Mouse (Mus musculus) testis, postnatal 14 days (tissue): ENCODE data around the gene Lypd5.
A peak's percentile ranks its signal among the peaks of the same experiment; 100 is the strongest.
"Not testable (repeated sequence)": the region's sequence is repeated elsewhere in the genome, so short reads cannot be mapped to it uniquely, and the experiment has no call there.

Experiments
- DNase-seq: peaks from one replicate; pipeline ENCODE4 v3.0.0; 2021; ENCODE audit warnings: low spot score

Lypd5 gene

DNA sequence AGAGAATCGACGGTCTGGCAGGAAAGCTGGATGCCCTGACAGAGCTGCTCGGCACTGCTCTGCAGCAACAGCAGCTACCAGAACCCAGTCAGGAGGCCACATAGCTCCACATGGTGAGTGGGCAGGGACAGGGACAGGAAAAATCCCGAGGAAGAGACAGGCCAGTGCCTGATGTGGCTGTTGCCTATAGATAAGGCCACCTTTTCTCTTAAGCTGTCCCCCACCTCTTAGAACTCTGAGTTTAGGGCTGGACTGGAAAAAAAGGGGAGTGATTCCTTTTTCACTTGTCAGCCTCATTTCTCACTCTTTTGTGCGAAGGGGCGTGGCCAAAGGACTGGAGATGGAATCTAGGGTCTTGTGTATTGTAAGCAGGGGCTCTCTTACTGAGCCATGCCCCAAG lies 35.1 kb downstream of the Lypd5 start:
- DNase-seq: no peak

GRCm38 (mm10) chr7:24384827-24385226 lies 35.8 kb downstream of the Lypd5 start:
- peak; percentile 67 for DNase-seq

DNA sequence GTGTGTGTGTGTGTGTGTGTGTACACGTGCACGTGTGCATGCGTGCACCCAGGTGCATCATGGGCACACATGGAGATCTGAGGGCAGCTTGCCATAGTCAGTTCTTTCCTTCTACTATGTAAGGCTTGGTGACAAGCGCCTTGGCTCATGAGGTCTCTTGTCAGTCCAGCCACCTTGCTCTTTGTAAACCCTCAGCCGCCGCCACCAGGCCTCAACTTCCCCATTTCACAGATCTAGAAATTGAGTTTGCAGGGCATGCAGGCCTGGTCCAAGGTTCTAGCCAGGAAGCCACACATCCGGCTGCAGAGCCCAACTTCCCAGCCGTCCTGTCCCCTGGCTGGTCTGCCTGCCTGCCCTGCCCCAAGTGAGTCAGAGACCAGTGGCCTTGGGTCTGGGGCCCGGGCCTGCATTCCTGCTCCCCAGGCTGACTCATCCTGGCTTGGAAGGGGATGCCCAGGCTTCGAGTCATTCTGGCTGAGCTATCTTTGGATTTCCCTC lies 38.1 kb downstream of the Lypd5 start:
- no peak for DNase-seq

DNA sequence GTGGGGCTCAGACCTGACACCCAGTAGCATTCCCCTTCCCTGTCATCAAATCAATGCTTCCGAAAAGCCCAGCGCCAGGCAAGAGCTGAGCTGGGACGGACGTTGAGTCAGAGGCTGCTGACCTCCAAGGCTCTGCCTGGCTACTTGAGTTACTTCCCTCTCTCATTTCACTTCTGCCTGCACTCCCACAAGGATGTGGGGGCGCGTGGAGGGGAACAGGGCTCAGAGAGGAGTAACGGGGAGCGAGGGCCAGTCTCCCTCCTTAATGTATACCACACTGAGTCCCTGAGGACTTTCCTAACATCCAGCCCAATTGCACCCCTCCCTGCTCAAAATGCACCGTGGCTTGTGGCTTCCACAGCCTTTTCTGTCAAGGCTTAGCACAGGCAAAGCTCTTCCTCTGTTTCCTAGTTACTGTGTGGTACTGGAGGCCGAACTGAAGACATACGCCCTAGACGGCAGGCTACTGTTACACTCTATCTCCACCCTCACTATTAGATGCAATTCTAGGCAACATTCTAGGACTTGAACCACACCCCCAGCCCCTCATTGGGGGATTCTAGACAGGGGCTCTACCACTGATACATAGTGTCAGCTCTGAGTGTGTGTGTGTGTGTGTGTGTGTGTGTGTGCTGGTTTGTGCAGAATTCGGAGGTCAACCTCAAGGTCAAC lies 40.7 kb downstream of the Lypd5 start:
- no peak for DNase-seq

DNA sequence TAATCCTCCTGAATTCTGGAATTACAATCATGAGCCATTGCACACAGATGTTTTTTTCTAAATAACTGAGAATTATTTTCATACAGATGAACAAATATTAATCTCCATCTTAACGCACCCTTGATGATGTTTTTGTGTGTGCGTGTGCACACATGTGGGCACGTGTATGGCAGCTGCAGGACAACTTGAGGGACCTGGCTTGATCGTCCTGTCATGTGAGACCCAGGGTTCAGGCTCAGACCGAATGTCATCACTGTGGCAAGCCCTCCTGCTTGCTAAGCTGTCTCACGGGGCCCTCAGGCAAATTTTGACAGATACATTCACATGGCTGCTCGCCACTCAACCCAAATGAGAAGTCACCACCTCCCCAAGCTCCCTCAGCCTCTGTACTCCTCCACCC lies 41.5 kb downstream of the Lypd5 start:
- DNase-seq: no peak

GRCm38 (mm10) chr7:24391077-24391476 lies 42.1 kb downstream of the Lypd5 start:
- no peak for DNase-seq

GRCm38 (mm10) chr7:24391687-24392086 lies 42.7 kb downstream of the Lypd5 start:
- DNase-seq: no peak

- DNase-seq: no peak
These were observed 45.1 kb downstream of the Lypd5 start for GRCm38 (mm10) chr7:24394054-24394453.

DNA sequence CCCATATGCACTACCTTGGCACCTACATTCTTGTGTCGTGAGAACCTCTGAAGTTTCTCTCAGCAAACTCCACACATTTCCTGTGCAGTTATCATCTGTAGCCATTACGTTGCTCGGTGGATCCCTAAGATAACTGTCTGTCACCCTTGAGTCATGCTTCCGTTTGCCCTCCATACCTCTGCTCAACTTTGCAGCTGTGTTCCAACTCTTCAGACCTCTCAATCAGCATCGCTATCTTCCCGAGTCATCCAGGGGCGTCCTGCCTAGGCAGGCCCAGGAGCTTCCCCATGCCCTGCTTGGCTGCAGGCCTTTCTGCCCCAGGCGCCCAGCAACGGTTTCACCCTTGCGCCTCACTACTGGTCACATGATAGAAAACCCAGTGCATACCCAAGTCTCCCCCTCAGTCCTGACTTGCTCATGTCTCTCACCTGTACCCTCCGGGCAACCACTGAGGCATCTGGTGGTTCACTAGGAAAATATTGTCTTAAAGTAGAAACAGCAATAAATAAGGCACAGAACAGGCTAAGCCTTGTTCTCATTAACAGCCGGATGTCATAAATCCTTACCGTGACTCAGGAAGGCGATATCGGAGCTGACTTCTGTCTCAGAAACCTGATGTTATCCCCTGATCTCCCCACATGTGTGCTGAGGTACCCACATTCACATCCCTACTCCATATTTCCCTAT lies 45.6 kb downstream of the Lypd5 start:
- no peak for DNase-seq

DNA sequence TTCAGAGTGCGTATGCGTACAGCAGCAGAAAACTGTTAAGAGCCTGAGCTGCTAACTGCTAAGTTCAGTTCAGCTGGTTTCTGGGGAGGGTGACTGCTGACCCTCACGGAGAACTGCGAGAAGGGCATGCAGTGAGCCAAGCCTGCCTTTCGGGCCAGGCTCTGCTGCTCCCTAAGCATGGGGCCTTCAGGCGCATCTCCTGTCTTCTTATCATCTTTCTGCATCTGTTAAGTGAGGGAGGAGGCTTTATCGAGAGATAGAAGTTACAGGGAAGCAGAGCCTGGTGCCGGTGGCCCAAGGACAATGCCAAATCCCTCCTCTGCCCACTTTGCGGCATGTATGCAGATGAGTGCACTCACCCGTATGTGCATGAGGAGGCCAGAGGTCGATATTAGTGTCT lies 47.8 kb downstream of the Lypd5 start:
- no peak for DNase-seq

DNA sequence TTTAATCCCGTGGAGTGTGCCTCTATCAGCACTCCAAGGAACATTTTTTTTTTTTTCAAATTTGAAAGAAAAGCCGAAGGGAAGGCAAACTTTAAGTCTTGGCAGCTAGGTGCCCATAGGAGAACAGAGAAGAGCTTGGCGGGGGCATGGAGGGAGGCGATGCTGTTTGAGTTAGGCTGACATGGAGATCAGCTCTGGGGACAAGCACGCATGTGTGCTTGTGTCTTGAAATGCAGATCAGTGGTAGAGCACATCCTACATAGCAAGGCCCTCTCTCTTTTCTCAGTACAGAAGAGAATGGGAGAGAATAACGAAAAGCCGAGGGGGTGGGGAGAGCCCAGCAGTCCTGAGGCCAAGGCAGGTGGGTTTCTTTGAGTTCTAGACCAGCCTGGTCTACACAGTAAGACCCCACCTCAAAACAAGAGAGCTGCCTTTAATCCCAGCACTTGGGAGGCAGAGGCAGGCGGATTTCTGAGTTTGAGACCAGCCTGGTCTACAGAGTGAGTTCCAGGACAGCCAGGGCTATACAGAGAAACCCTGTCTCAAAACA lies 49.4 kb downstream of the Lypd5 start:
- DNase-seq: no peak

GRCm38 (mm10) chr7:24399256-24400081 lies 50.5 kb downstream of the Lypd5 start, which contains the start of gene Smg9:
Gene Smg9, plus strand, starts transcription at chr7:24399619.
- DNase-seq: peak; percentile 97

DNA sequence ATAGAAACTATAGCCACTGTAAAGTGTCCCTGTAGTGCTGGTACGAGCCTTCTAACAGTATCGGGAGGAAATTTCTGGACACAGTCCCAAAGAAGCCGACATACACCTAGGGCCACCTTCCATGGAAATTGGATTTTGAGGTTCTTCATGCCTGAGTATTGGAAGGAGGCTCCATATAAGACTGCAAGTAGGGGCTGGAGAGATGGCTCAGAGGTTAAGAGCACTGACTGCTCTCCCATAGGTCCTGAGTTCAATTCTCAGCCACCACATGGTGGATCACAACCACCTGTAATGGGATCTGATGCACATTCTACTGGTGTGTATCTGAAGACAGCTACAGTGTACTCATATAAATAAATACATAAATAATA lies 51.1 kb downstream of the Lypd5 start:
- no peak for DNase-seq

GRCm38 (mm10) chr7:24400489-24400888 lies 51.5 kb downstream of the Lypd5 start:
- DNase-seq: not testable (repeated sequence)

- no peak for DNase-seq
These were observed 53.9 kb downstream of the Lypd5 start for GRCm38 (mm10) chr7:24402851-24403250.
